Mouse (Mus musculus): ENCODE results near the gene Zfp316. TPM values are rescaled to one million over a fixed set of nuclear protein-coding genes. Genes with fewer than 3 reads are reported as not detected.

The Zfp316 gene
- polyA plus RNA-seq (2015; fragmentation: Nextera tagmentation; extraction: Ambion mirVana) = 0.20 and 0.25 TPM in 2 replicates

- H3K4me3 ChIP-seq (replicated peaks) = peak within 1 kb of the TSS; percentile 72
- H3K27me3 ChIP-seq = peaks cover 27% of the 10 kb centered on the region
- peaks cover 17% of the 10 kb centered on the region for H3K4me1 ChIP-seq (replicated peaks)
- WGBS (ENCODE audit: insufficient replicate concordance) = under 1% methylated on average over 70 of the region's 79 CpGs
- no peak within 1 kb of the TSS for H3K27ac ChIP-seq
- no peaks in the 10 kb centered on the region for H3K9me3 ChIP-seq (replicated peaks)
- DNase-seq (no peak), ATAC-seq (ENCODE audit: low read depth) (peak; percentile 61)
- peak within 1 kb of the TSS; percentile 75 for H3K9ac ChIP-seq
- no peaks in the 10 kb centered on the region for H3K36me3 ChIP-seq
- peak within 1 kb of the TSS; percentile 87 for H3K4me2 ChIP-seq
Measured at GRCm38 (mm10) chr5:143269363-143270150, at the start of gene Zfp316. Gene Zfp316 (minus strand): TSS chr5:143270022.

- H3K36me3 ChIP-seq = peaks cover 80% of the 10 kb centered on the region
- WGBS (ENCODE audit: insufficient replicate concordance) = 82% methylated on average over 8 of the region's 8 CpGs
- H3K27ac ChIP-seq = no peak overlapping the region
- H3K9me3 ChIP-seq (replicated peaks) = no peaks in the 10 kb centered on the region
- no peak overlapping the region for H3K4me2 ChIP-seq
- H3K4me3 ChIP-seq (replicated peaks) = no peak overlapping the region
- DNase-seq = no peak
- H3K9ac ChIP-seq = no peak overlapping the region
- H3K4me1 ChIP-seq (replicated peaks) = peaks cover 31% of the 10 kb centered on the region
- no peaks in the 10 kb centered on the region for H3K27me3 ChIP-seq
- no peak for ATAC-seq (ENCODE audit: low read depth)
Measured at GRCm38 (mm10) chr5:143317288-143317610, 47.4 kb upstream of the Zfp316 start.

GRCm38 (mm10) chr5:143316605-143317287 is 46.9 kb upstream of the Zfp316 start:
- ATAC-seq (ENCODE audit: low read depth) = no peak
- Histone ChIP-seq H3K27ac (no peak overlapping the region), H3K4me2 (no peak overlapping the region), H3K9ac (no peak overlapping the region), H3K36me3 (peaks cover 79% of the 10 kb centered on the region), H3K27me3 (no peaks in the 10 kb centered on the region), H3K4me3 (replicated peaks) (no peak overlapping the region), H3K4me1 (replicated peaks) (peaks cover 36% of the 10 kb centered on the region), H3K9me3 (replicated peaks) (no peaks in the 10 kb centered on the region)
- DNase-seq = no peak
- 87% methylated on average over 5 of the region's 5 CpGs for WGBS (ENCODE audit: insufficient replicate concordance)

GRCm38 (mm10) chr5:143315514-143315888 is 45.7 kb upstream of the Zfp316 start:
- Histone ChIP-seq H3K9me3 (replicated peaks) (no peaks in the 10 kb centered on the region), H3K4me2 (peak overlapping the region; percentile 87), H3K36me3 (peaks cover 79% of the 10 kb centered on the region), H3K27ac (peak overlapping the region; percentile 57), H3K4me3 (replicated peaks) (peak overlapping the region; percentile 89), H3K27me3 (no peaks in the 10 kb centered on the region), H3K9ac (peak overlapping the region; percentile 93), H3K4me1 (replicated peaks) (peaks cover 48% of the 10 kb centered on the region)
- ATAC-seq (ENCODE audit: low read depth) = no peak; the same call in 1 of the 2 replicates
- WGBS (ENCODE audit: insufficient replicate concordance) = 18% methylated on average over 8 of the region's 8 CpGs
- DNase-seq = no peak

GRCm38 (mm10) chr5:143314730-143315513 is 45.1 kb upstream of the Zfp316 start, which contains the start of gene E130309D02Rik:
Gene E130309D02Rik (minus strand): TSS chr5:143315360.
- under 1% methylated on average over 98 of the region's 101 CpGs for WGBS (ENCODE audit: insufficient replicate concordance)
- no peaks in the 10 kb centered on the region for H3K27me3 ChIP-seq
- H3K9ac ChIP-seq = peak within 1 kb of the TSS; percentile 93
- no peaks in the 10 kb centered on the region for H3K9me3 ChIP-seq (replicated peaks)
- ATAC-seq (ENCODE audit: low read depth) = peak; percentile 79
- H3K27ac ChIP-seq = peak within 1 kb of the TSS; percentile 87
- peaks cover 54% of the 10 kb centered on the region for H3K4me1 ChIP-seq (replicated peaks)
- H3K4me2 ChIP-seq = peak within 1 kb of the TSS; percentile 87
- DNase-seq = peak; percentile 82
- H3K4me3 ChIP-seq (replicated peaks) = peak within 1 kb of the TSS; percentile 89
- peaks cover 79% of the 10 kb centered on the region for H3K36me3 ChIP-seq

GRCm38 (mm10) chr5:143314183-143314729 is 44.4 kb upstream of the Zfp316 start:
- WGBS (ENCODE audit: insufficient replicate concordance) = 8% methylated on average over 16 of the region's 16 CpGs
- peak overlapping the region; percentile 89 for H3K4me3 ChIP-seq (replicated peaks)
- peak overlapping the region; percentile 93 for H3K9ac ChIP-seq
- H3K27me3 ChIP-seq = no peaks in the 10 kb centered on the region
- peaks cover 79% of the 10 kb centered on the region for H3K36me3 ChIP-seq
- peak overlapping the region; percentile 87 for H3K27ac ChIP-seq
- peak; percentile 71 for ATAC-seq (ENCODE audit: low read depth)
- H3K4me2 ChIP-seq = peak overlapping the region; percentile 87
- H3K9me3 ChIP-seq (replicated peaks) = no peaks in the 10 kb centered on the region
- H3K4me1 ChIP-seq (replicated peaks) = peaks cover 55% of the 10 kb centered on the region
- DNase-seq = peak; percentile 31

- no peaks in the 10 kb centered on the region for H3K9me3 ChIP-seq (replicated peaks)
- H3K9ac ChIP-seq = no peak overlapping the region
- H3K4me1 ChIP-seq (replicated peaks) = peaks cover 55% of the 10 kb centered on the region
- ATAC-seq (ENCODE audit: low read depth) (no peak), DNase-seq (peak; percentile 73)
- H3K27ac ChIP-seq = no peak overlapping the region
- H3K36me3 ChIP-seq = peaks cover 79% of the 10 kb centered on the region
- H3K4me2 ChIP-seq = no peak overlapping the region
- WGBS (ENCODE audit: insufficient replicate concordance) = 50% methylated on average over 8 of the region's 8 CpGs
- no peak overlapping the region for H3K4me3 ChIP-seq (replicated peaks)
- no peaks in the 10 kb centered on the region for H3K27me3 ChIP-seq
Measured at GRCm38 (mm10) chr5:143311886-143312285, 42.1 kb upstream of the Zfp316 start.

GRCm38 (mm10) chr5:143309916-143310315 is 40.1 kb upstream of the Zfp316 start:
- Histone ChIP-seq H3K4me2 (no peak overlapping the region), H3K9ac (0 out of 2 replicates have a peak overlapping the region, but pooled peaks have one; percentile 7), H3K27me3 (no peaks in the 10 kb centered on the region), H3K36me3 (peaks cover 87% of the 10 kb centered on the region), H3K4me3 (replicated peaks) (no peak overlapping the region), H3K4me1 (replicated peaks) (peaks cover 46% of the 10 kb centered on the region), H3K9me3 (replicated peaks) (no peaks in the 10 kb centered on the region), H3K27ac (no peak overlapping the region)
- 91% methylated on average over 7 of the region's 7 CpGs for WGBS (ENCODE audit: insufficient replicate concordance)
- DNase-seq (no peak), ATAC-seq (ENCODE audit: low read depth) (no peak)

- H3K27me3 ChIP-seq = no peaks in the 10 kb centered on the region
- H3K4me1 ChIP-seq (replicated peaks) = peaks cover 40% of the 10 kb centered on the region
- H3K4me3 ChIP-seq (replicated peaks) = no peak overlapping the region
- H3K27ac ChIP-seq = no peak overlapping the region
- no peak overlapping the region for H3K9ac ChIP-seq
- WGBS (ENCODE audit: insufficient replicate concordance) = 84% methylated on average over 5 of the region's 5 CpGs
- no peak overlapping the region for H3K4me2 ChIP-seq
- H3K36me3 ChIP-seq = peaks cover 96% of the 10 kb centered on the region
- no peaks in the 10 kb centered on the region for H3K9me3 ChIP-seq (replicated peaks)
- no peak for ATAC-seq (ENCODE audit: low read depth)
- no peak for DNase-seq
Measured at GRCm38 (mm10) chr5:143308825-143309224, 39.0 kb upstream of the Zfp316 start.

- Histone ChIP-seq H3K4me2 (no peak overlapping the region), H3K4me1 (replicated peaks) (no peaks in the 10 kb centered on the region), H3K9ac (no peak overlapping the region), H3K27ac (no peak overlapping the region), H3K9me3 (replicated peaks) (no peaks in the 10 kb centered on the region), H3K4me3 (replicated peaks) (no peak overlapping the region), H3K27me3 (no peaks in the 10 kb centered on the region), H3K36me3 (peaks cover 98% of the 10 kb centered on the region)
- DNase-seq (no peak), ATAC-seq (ENCODE audit: low read depth) (no peak)
- 87% methylated on average over 7 of the region's 7 CpGs for WGBS (ENCODE audit: insufficient replicate concordance)
Measured at GRCm38 (mm10) chr5:143304251-143304650, 34.4 kb upstream of the Zfp316 start.

GRCm38 (mm10) chr5:143301296-143301695 is 31.5 kb upstream of the Zfp316 start:
- DNase-seq = no peak
- H3K27ac ChIP-seq = no peak overlapping the region
- no peaks in the 10 kb centered on the region for H3K27me3 ChIP-seq
- H3K4me1 ChIP-seq (replicated peaks) = no peaks in the 10 kb centered on the region; the same call in 1 of the 2 replicates
- peaks cover 75% of the 10 kb centered on the region for H3K36me3 ChIP-seq
- ATAC-seq (ENCODE audit: low read depth) = no peak; the same call in 1 of the 2 replicates
- no peak overlapping the region for H3K9ac ChIP-seq
- H3K4me3 ChIP-seq (replicated peaks) = no peak overlapping the region
- H3K9me3 ChIP-seq (replicated peaks) = no peaks in the 10 kb centered on the region
- H3K4me2 ChIP-seq = no peak overlapping the region
- 80% methylated on average over 8 of the region's 8 CpGs for WGBS (ENCODE audit: insufficient replicate concordance)
